Mouse (Mus musculus): Measurements from ENCODE around the gene Cacng4. TPM values are rescaled to one million over a fixed set of nuclear protein-coding genes. Genes with fewer than 3 reads are reported as not detected.

Cacng4 gene
- polyA plus RNA-seq, 1 experiment from 2014 or later = 2.5 TPM

DNA sequence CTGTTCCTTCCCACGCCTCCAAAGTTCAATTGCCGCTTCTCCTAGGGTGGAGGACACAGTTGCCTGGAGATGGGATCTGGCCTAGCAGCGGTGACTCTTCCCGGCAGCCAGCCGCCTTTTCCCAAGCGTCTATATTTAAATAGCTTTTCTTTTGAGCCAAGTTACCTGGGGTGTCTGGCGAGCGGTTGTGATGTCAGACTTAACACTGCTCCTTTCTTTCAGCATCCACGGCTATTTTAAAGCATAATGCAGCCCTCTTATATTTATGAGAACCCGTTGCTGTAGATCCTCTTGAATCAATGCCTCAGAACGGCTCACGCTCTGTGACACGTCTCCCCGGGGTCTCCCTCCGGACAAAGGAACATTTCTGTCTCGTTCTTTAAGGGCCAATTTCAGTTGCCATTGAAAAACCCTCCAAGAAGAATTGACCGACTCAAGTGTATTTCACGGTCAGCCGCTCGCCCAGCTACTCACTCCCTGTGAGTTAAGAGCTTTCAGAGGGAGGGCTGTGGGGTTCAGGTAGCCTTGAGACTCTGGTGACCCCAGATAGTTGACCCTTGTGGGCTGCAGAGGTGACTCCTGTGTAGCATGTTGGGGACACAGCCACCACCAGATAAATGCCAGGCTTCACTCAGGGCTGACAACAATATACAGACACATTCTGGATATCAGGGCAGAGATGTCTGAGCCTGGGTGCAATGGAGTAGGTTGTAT, 86.3 kb downstream of the Cacng4 start:
- 75% methylated on average over 20 of the region's 20 CpGs for WGBS

DNA sequence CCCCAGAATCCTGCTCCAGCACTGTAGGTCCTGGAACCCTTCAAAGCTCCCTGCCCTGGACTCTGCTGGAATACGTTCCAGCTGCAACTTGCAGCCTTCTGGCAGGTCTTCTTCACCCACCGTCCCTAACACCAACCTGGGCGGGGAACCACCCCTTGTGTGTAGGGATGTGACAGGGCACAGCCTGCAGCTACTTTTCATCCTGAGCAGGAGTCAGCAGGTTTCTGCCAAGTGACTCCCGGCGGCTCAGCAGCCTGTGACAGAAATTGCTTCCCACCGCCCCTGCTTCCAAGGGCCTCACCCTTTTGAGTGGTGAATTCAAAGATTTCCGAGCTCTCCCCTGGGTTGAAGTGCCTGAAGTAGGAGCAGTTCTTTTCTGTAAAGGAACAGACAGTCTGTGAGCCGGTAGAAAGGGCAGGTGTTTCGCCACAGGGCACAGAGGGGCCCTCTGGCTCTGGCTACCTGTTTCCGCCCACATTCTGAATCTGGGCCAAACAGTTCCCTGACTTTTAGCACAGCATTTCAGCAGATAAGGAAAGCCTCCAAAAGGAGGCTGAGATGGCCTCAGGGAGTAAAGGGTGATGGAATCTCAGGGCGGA, 88.8 kb downstream of the Cacng4 start:
- H3K4me2 ChIP-seq (ENCODE audit: low read depth, low read length) = no peak overlapping the region
- H3K4me1 ChIP-seq (ENCODE audit: control insufficient read depth, insufficient read depth, low read length) = no peaks in the 10 kb centered on the region
- no peak for ATAC-seq (ENCODE audit: insufficient read depth, low FRiP score)
- no peaks in the 10 kb centered on the region for H3K36me3 ChIP-seq (ENCODE audit: control insufficient read depth, insufficient read depth, low read length)
- WGBS = 59% methylated on average over 11 of the region's 11 CpGs
- no peaks in the 10 kb centered on the region for H3K9me3 ChIP-seq (replicated peaks; ENCODE audit: control insufficient read depth, low read length)
- no peak overlapping the region for H3K9ac ChIP-seq (ENCODE audit: low read length)
- H3K4me3 ChIP-seq (replicated peaks; ENCODE audit: low read length) = no peak overlapping the region
- no peak overlapping the region for H3K27ac ChIP-seq (ENCODE audit: low read length)
- no peaks in the 10 kb centered on the region for H3K27me3 ChIP-seq (ENCODE audit: control insufficient read depth, insufficient read depth, low read length)

More for the DNA sequence above, 86.3 kb downstream of the Cacng4 start:
- Histone ChIP-seq H3K9ac (ENCODE audit: low read length) (no peak overlapping the region), H3K36me3 (ENCODE audit: control insufficient read depth, insufficient read depth, low read length) (no peaks in the 10 kb centered on the region), H3K27ac (ENCODE audit: low read length) (no peak overlapping the region), H3K27me3 (ENCODE audit: control insufficient read depth, insufficient read depth, low read length) (no peaks in the 10 kb centered on the region), H3K4me1 (ENCODE audit: control insufficient read depth, insufficient read depth, low read length) (no peaks in the 10 kb centered on the region), H3K9me3 (replicated peaks; ENCODE audit: control insufficient read depth, low read length) (no peaks in the 10 kb centered on the region), H3K4me3 (replicated peaks; ENCODE audit: low read length) (no peak overlapping the region), H3K4me2 (ENCODE audit: low read depth, low read length) (no peak overlapping the region)
- no peak for ATAC-seq (ENCODE audit: insufficient read depth, low FRiP score)

DNA sequence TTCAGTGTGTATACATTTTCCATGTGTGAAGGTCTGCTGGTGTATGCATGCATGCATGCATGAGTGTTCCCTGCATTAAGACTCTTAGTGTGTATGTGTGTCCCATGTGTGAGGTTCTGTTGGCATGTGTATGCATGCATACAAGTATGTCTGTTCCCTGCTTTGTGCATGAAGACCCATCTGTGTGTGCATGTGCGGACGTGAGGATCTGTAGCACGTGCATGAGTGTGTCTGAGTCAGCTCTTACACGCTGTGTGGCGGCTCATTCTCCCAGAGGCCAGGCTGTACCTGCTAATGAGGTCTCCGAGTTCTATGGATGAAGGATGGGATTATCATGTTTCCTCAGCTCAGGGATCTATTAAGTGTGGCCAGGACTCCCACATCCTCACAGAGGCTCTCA, 89.3 kb downstream of the Cacng4 start:
- WGBS = 72% methylated on average over 6 of the region's 6 CpGs

DNA sequence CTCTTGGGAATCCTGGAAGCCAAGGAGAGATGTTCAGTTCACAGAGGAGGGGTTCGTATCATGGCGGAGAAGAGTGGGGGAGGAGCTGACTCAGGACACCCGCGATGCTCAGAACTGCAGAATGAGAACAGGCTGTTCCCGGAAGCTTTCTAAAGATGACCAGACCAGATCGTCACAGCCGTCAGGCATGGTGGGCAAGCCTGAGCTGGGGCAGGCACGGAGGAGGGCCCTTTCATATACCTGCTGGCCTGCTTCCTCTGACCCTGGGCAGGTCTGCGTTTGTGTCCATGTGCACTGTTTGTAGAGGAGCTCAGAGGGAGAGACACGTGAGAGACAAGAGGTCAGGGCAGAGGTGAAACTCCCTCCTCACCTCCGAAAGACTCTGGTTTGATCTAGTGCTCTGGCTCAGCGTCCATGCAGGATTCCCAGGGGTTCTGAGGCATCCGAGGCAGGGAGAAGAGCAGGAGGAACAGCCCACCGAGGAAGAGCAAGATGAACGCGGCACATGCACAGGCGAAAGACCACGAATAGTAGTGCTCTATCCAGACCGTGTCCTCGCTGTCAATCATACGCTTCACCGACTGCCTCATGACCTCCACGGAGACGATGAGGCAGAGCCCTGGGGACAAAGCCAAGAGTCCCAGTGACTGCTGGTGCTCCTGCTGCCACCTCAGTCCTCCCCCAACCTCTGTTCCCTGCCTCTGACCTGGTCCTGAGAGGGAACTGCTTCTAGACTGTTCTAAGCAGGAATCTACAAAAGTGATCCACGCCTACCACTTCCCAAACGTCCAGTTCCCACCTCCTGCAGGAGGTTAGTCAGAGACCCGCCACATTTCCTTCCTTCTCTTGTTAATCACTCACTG, 90.9 kb downstream of the Cacng4 start:
- WGBS = 53% methylated on average over 27 of the region's 27 CpGs
- no peak overlapping the region for H3K4me2 ChIP-seq (ENCODE audit: low read depth, low read length)
- H3K4me1 ChIP-seq (ENCODE audit: control insufficient read depth, insufficient read depth, low read length) = no peaks in the 10 kb centered on the region
- H3K9me3 ChIP-seq (replicated peaks; ENCODE audit: control insufficient read depth, low read length) = no peaks in the 10 kb centered on the region
- H3K27ac ChIP-seq (ENCODE audit: low read length) = no peak overlapping the region
- H3K27me3 ChIP-seq (ENCODE audit: control insufficient read depth, insufficient read depth, low read length) = no peaks in the 10 kb centered on the region
- H3K36me3 ChIP-seq (ENCODE audit: control insufficient read depth, insufficient read depth, low read length) = no peaks in the 10 kb centered on the region
- no peak for ATAC-seq (ENCODE audit: insufficient read depth, low FRiP score)
- no peak overlapping the region for H3K9ac ChIP-seq (ENCODE audit: low read length)
- no peak overlapping the region for H3K4me3 ChIP-seq (replicated peaks; ENCODE audit: low read length)

More for the DNA sequence above, 89.3 kb downstream of the Cacng4 start:
- H3K9ac ChIP-seq (ENCODE audit: low read length) = no peak overlapping the region
- no peak overlapping the region for H3K4me2 ChIP-seq (ENCODE audit: low read depth, low read length)
- H3K4me1 ChIP-seq (ENCODE audit: control insufficient read depth, insufficient read depth, low read length) = no peaks in the 10 kb centered on the region
- no peak for ATAC-seq (ENCODE audit: insufficient read depth, low FRiP score)
- no peak overlapping the region for H3K4me3 ChIP-seq (replicated peaks; ENCODE audit: low read length)
- H3K36me3 ChIP-seq (ENCODE audit: control insufficient read depth, insufficient read depth, low read length) = no peaks in the 10 kb centered on the region
- no peaks in the 10 kb centered on the region for H3K27me3 ChIP-seq (ENCODE audit: control insufficient read depth, insufficient read depth, low read length)
- no peak overlapping the region for H3K27ac ChIP-seq (ENCODE audit: low read length)
- no peaks in the 10 kb centered on the region for H3K9me3 ChIP-seq (replicated peaks; ENCODE audit: control insufficient read depth, low read length)

DNA sequence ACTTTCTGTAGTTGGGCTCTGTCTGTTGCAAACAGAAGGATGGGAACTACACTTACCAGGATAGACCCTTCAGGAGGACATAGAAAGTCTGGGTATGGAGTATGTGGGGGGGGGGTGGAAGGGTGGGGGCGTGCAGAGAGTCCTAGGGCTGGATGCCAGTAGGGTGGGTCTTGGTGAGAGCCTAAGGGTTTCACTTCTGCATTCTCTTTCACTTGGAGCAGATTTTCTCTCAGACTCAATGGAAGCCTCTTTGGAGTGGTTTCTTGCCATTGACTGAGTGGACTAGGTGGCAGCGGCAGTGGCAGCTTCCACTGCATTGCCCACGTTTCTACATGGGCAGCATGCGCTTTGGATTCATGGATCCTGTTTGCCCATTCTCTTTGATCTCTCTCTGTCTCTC, 94.4 kb downstream of the Cacng4 start:
- H3K4me1 ChIP-seq (ENCODE audit: control insufficient read depth, insufficient read depth, low read length) = no peaks in the 10 kb centered on the region
- H3K4me2 ChIP-seq (ENCODE audit: low read depth, low read length) = no peak overlapping the region
- H3K27ac ChIP-seq (ENCODE audit: low read length) = no peak overlapping the region
- no peaks in the 10 kb centered on the region for H3K27me3 ChIP-seq (ENCODE audit: control insufficient read depth, insufficient read depth, low read length)
- no peaks in the 10 kb centered on the region for H3K36me3 ChIP-seq (ENCODE audit: control insufficient read depth, insufficient read depth, low read length)
- WGBS = 93% methylated on average over 4 of the region's 4 CpGs
- no peaks in the 10 kb centered on the region; the same call in 1 of the 2 replicates for H3K9me3 ChIP-seq (replicated peaks; ENCODE audit: control insufficient read depth, low read length)
- ATAC-seq (ENCODE audit: insufficient read depth, low FRiP score) = no peak
- H3K9ac ChIP-seq (ENCODE audit: low read length) = no peak overlapping the region
- no peak overlapping the region for H3K4me3 ChIP-seq (replicated peaks; ENCODE audit: low read length)

DNA sequence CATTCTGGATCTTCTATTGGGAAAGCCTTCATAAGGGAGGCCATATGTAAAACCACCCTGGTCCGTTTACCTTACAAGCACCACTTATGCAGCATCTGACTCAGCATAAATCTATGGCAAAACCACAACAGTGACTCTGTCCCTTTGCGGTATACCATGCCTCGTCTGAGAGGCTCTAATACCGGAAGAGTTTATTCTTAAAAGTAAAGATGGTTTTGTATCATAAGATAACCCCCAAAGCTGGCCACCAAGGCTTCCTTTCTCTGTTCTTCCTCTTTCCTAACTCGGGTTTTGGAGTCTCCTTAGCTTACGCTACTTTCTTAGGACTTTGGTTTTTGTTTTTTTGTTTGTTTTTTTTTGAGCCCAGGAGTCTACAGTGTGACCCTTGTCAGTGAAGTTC, 101.0 kb downstream of the Cacng4 start:
- 69% methylated on average over 6 of the region's 6 CpGs for whole genome bisulfite sequencing
- Histone ChIP-seq H3K4me3 (replicated peaks; ENCODE audit: low read length) (no peak overlapping the region), H3K4me1 (ENCODE audit: control insufficient read depth, insufficient read depth, low read length) (no peaks in the 10 kb centered on the region), H3K9ac (ENCODE audit: low read length) (no peak overlapping the region), H3K4me2 (ENCODE audit: low read depth, low read length) (no peak overlapping the region), H3K27me3 (ENCODE audit: control insufficient read depth, insufficient read depth, low read length) (no peaks in the 10 kb centered on the region), H3K27ac (ENCODE audit: low read length) (no peak overlapping the region), H3K36me3 (ENCODE audit: control insufficient read depth, insufficient read depth, low read length) (no peaks in the 10 kb centered on the region), H3K9me3 (replicated peaks; ENCODE audit: control insufficient read depth, low read length) (no peaks in the 10 kb centered on the region; the same call in 1 of the 2 replicates)
- no peak for ATAC-seq (ENCODE audit: insufficient read depth, low FRiP score)

DNA sequence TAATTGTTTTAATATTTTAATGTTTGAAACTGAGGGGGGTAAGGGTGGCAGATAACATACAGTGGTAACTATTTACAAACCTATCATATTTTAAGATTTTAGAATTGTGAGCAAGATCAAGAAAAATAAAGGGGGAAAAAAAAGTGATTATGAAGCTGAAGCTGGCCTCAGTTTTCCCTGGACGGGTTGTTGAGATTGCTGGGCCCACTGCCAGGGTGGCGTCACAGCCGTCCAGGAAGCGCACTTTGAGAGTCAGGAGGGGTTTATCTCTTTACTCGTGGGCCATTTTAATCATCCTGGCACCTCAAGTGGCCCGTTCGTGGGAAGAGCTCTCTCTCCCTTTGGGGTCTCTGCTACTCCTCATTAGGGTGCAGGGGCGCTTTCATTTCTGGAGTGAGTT, 102.8 kb downstream of the Cacng4 start:
- ATAC-seq (ENCODE audit: insufficient read depth, low FRiP score) = no peak
- Histone ChIP-seq H3K36me3 (ENCODE audit: control insufficient read depth, insufficient read depth, low read length) (peaks cover 1% of the 10 kb centered on the region; the same call in 1 of the 2 replicates), H3K9me3 (replicated peaks; ENCODE audit: control insufficient read depth, low read length) (no peaks in the 10 kb centered on the region), H3K9ac (ENCODE audit: low read length) (no peak overlapping the region), H3K4me1 (ENCODE audit: control insufficient read depth, insufficient read depth, low read length) (no peaks in the 10 kb centered on the region), H3K27me3 (ENCODE audit: control insufficient read depth, insufficient read depth, low read length) (no peaks in the 10 kb centered on the region), H3K27ac (ENCODE audit: low read length) (no peak overlapping the region), H3K4me2 (ENCODE audit: low read depth, low read length) (no peak overlapping the region), H3K4me3 (replicated peaks; ENCODE audit: low read length) (no peak overlapping the region)
- WGBS = 68% methylated on average over 8 of the region's 8 CpGs

DNA sequence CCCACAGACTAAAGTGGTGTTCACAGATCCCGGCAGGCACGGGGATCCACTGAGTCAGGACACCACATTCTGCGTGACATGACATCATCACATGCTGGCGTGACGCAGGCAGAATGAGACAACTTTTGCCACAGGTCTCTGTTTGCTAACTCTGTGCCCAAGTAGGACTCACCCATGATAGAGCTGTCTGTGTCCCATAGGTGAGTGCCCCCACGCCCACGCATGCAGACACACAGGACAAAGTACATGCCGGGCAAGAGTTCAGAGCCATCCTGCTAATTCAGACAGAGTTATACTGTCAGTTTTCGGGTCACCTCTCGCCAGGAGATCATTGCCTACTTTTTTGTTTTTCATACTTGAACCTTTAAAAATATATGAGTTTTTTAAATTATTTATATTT, 105.9 kb downstream of the Cacng4 start:
- Histone ChIP-seq H3K4me3 (replicated peaks; ENCODE audit: low read length) (no peak overlapping the region), H3K9ac (ENCODE audit: low read length) (no peak overlapping the region), H3K36me3 (ENCODE audit: control insufficient read depth, insufficient read depth, low read length) (peaks cover 10% of the 10 kb centered on the region; the same call in 1 of the 2 replicates), H3K27ac (ENCODE audit: low read length) (no peak overlapping the region), H3K4me2 (ENCODE audit: low read depth, low read length) (no peak overlapping the region), H3K27me3 (ENCODE audit: control insufficient read depth, insufficient read depth, low read length) (no peaks in the 10 kb centered on the region), H3K4me1 (ENCODE audit: control insufficient read depth, insufficient read depth, low read length) (no peaks in the 10 kb centered on the region), H3K9me3 (replicated peaks; ENCODE audit: control insufficient read depth, low read length) (no peaks in the 10 kb centered on the region)
- no peak for ATAC-seq (ENCODE audit: insufficient read depth, low FRiP score)
- WGBS = 97% methylated on average over 10 of the region's 10 CpGs

DNA sequence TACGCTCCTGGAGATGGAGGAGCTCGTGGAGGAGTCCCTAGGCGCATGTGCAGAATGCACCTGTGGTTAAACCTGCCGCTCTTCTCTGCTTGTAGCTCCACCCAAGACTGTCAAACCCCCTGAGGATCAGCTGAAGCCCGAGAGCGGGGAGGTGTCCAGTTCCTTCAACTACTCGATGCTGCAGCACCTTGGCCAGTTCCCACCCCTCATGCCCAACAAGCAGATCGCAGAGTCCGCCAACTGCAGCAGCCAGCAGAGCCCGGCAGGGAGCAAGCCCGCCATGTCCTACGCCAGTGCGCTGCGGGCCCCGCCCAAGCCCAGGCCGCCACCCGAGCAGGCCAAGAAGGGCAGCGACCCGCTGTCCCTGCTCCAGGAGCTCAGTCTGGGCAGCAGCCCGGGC, 108.1 kb downstream of the Cacng4 start:
- Histone ChIP-seq H3K9me3 (replicated peaks; ENCODE audit: control insufficient read depth, low read length) (no peaks in the 10 kb centered on the region), H3K4me1 (ENCODE audit: control insufficient read depth, insufficient read depth, low read length) (no peaks in the 10 kb centered on the region), H3K36me3 (ENCODE audit: control insufficient read depth, insufficient read depth, low read length) (peaks cover 10% of the 10 kb centered on the region; the same call in 1 of the 2 replicates), H3K9ac (ENCODE audit: low read length) (no peak overlapping the region), H3K4me2 (ENCODE audit: low read depth, low read length) (no peak overlapping the region), H3K4me3 (replicated peaks; ENCODE audit: low read length) (no peak overlapping the region), H3K27ac (ENCODE audit: low read length) (no peak overlapping the region), H3K27me3 (ENCODE audit: control insufficient read depth, insufficient read depth, low read length) (no peaks in the 10 kb centered on the region)
- 82% methylated on average over 20 of the region's 20 CpGs for WGBS
- no peak for ATAC-seq (ENCODE audit: insufficient read depth, low FRiP score)

All from stomach, embryonic 16.5 days (tissue).